Mouse (Mus musculus) liver, embryonic 14.5 days (tissue): ENCODE measurements around the gene Dtymk.

Source experiments
- CTCF ChIP-seq: IDR thresholded peaks from 2 replicates; pipeline ENCODE4 v1.5.1; 2016; ENCODE audit warnings: antibody characterized with exemption, low read depth, control low read depth
- EP300 ChIP-seq: IDR thresholded peaks from 2 replicates; pipeline ENCODE4 v1.6.1; 2016; ENCODE audit warnings: antibody characterized with exemption, low read depth

DNA sequence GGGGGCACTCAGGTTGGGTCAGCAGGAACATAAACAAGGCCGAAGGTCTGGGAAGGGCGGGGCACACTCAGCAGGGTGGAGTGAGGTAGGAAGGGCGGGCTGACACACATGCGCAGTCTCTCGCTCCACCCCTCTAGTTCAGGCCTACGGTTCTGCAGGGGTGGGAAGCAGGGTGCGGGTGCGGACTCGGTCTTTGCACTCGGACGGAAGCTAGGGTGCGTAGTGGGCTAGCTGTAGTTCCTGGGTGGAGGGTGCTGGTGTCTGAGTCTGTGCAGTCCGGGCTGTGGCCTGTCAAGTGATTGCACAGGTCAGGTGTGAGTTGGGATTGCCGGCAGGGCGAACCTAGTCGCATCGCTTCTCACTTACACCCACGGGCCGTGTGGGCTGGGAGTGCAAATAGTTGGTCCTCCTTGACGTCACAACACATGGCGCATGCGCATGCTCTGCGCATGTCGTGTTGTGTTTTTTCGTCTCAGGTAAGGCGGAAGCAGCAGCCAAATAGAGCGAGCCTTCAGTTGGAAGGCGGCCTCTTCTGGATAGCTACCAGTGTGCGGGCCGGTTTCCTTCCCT is 23.5 kb upstream of the Dtymk start:
- peak; percentile 57 for TF ChIP-seq CTCF
- TF ChIP-seq EP300 = no peak
